ENCODE assay signal across 8 mouse cellular contexts in genomic region chr3:123235921-123236320, GRCm38 (mm10). TPM values are rescaled to one million over a fixed set of nuclear protein-coding genes. Genes with fewer than 3 reads are reported as not detected.
DNase-seq lines count a peak whose midpoint lies in the region; ATAC-seq and TF ChIP-seq lines count a peak whose summit lies in the region.
"Had no signal": no experiment of that assay in that cellular context is flagged by ENCODE, and none has a peak within 500 bp of the region (broad histone marks: within the 10 kb centered on the region; RNA-seq: fewer than 3 reads in every experiment).

Gene Synpo2, minus strand, starts transcription at chr3:123236149.

- TF ChIP-seq EP300 in heart, adult 2 months (IDR thresholded peaks at IDR 0.05; ENCODE audit: insufficient read depth, low read depth, low read length): no peak

- no peak for TF ChIP-seq CTCF in heart, adult 2 months (IDR thresholded peaks at IDR 0.05)
- TF ChIP-seq CTCF in spleen, adult 2 months (IDR thresholded peaks at IDR 0.05; ENCODE audit: extremely low read depth, insufficient read depth, insufficient read length, insufficient replicate concordance): no peak

- under 1% methylated on average over 20 of the region's 20 CpGs for WGBS in embryonic facial prominence, embryonic 13.5 days
- WGBS in heart, adult 2 months: 2% methylated on average over 20 of the region's 20 CpGs
- 2% methylated on average over 20 of the region's 20 CpGs for WGBS in limb, embryonic 12.5 days
- under 1% methylated on average over 20 of the region's 20 CpGs for WGBS in midbrain, embryonic 12.5 days
- WGBS in spleen, adult 2 months: 4% methylated on average over 20 of the region's 20 CpGs

- peak; percentile 60; the same call in 1 of the 2 replicates for ATAC-seq in embryonic facial prominence, embryonic 13.5 days (ENCODE audit: insufficient number of reproducible peaks, insufficient read depth, low FRiP score, low TSS enrichment, low read depth)
- ATAC-seq in limb, embryonic 12.5 days (ENCODE audit: insufficient number of reproducible peaks, insufficient read depth, low FRiP score, low TSS enrichment, low read depth): no peak; the same call in 1 of the 2 replicates
- peak; percentile 79 for ATAC-seq in midbrain, embryonic 12.5 days (ENCODE audit: low FRiP score, low read depth)

- TF ChIP-seq POLR2A in heart, adult 2 months (IDR thresholded peaks at IDR 0.05; ENCODE audit: insufficient read depth, low read depth, low read length): peak; percentile 85
- TF ChIP-seq POLR2A in spleen, adult 2 months (IDR thresholded peaks at IDR 0.05; ENCODE audit: low read depth, low read length): no peak

- no peak within 1 kb of the TSS for H3K27ac ChIP-seq in embryonic facial prominence, embryonic 13.5 days
- H3K27ac ChIP-seq in heart, adult 2 months: peak within 1 kb of the TSS; percentile 89
- no peak within 1 kb of the TSS for H3K27ac ChIP-seq in limb, embryonic 12.5 days
- H3K27ac ChIP-seq in midbrain, embryonic 12.5 days (replicated peaks): no peak within 1 kb of the TSS
- peak within 1 kb of the TSS; percentile 37; the same call in 1 of the 2 replicates for H3K27ac ChIP-seq in spleen, adult 2 months (ENCODE audit: insufficient read depth, low read length)
- H3K27ac ChIP-seq: macrophage had no signal

- H3K79me2 ChIP-seq in heart, adult 2 months (replicated peaks; ENCODE audit: control insufficient read depth, insufficient read depth, low read length): no peaks in the 10 kb centered on the region

- H3K9me3 ChIP-seq in embryonic facial prominence, embryonic 13.5 days: peaks cover 4% of the 10 kb centered on the region; the same call in 1 of the 2 replicates
- H3K9me3 ChIP-seq in limb, embryonic 12.5 days: peaks cover 4% of the 10 kb centered on the region; the same call in 1 of the 2 replicates
- H3K9me3 ChIP-seq in midbrain, embryonic 12.5 days: no peaks in the 10 kb centered on the region

- H3K4me1 ChIP-seq in embryonic facial prominence, embryonic 13.5 days: peaks cover 29% of the 10 kb centered on the region
- peaks cover 13% of the 10 kb centered on the region for H3K4me1 ChIP-seq in heart, adult 2 months (ENCODE audit: control insufficient read depth, insufficient read depth, low read length)
- peaks cover 12% of the 10 kb centered on the region for H3K4me1 ChIP-seq in limb, embryonic 12.5 days (replicated peaks)
- H3K4me1 ChIP-seq in midbrain, embryonic 12.5 days: peaks cover 12% of the 10 kb centered on the region
- H3K4me1 ChIP-seq in spleen, adult 2 months (ENCODE audit: control insufficient read depth, insufficient read depth, insufficient read length): no peaks in the 10 kb centered on the region

- H3K9ac ChIP-seq in embryonic facial prominence, embryonic 13.5 days: peak within 1 kb of the TSS; percentile 68
- H3K9ac ChIP-seq in heart, adult 2 months (ENCODE audit: low read depth, low read length): peak within 1 kb of the TSS; percentile 90
- H3K9ac ChIP-seq in limb, embryonic 12.5 days (replicated peaks): peak within 1 kb of the TSS; percentile 56
- H3K9ac ChIP-seq in midbrain, embryonic 12.5 days (replicated peaks): peak within 1 kb of the TSS; percentile 42; the same call in 1 of the 2 replicates

- intact Hi-C loops in heart, adult 2 months (cut with DNase I): loop anchor here (2.0 kb wide), 2 partner anchors 31 to 117 kb away; partner anchors contain the start of gene Sec24d

- peak within 1 kb of the TSS; percentile 80 for H3K4me2 ChIP-seq in embryonic facial prominence, embryonic 13.5 days
- H3K4me2 ChIP-seq in limb, embryonic 12.5 days: peak within 1 kb of the TSS; percentile 64
- peak within 1 kb of the TSS; percentile 82 for H3K4me2 ChIP-seq in midbrain, embryonic 12.5 days (replicated peaks)

- H3K36me3 ChIP-seq in embryonic facial prominence, embryonic 13.5 days: no peaks in the 10 kb centered on the region
- H3K36me3 ChIP-seq in heart, adult 2 months (ENCODE audit: control insufficient read depth, insufficient read depth, low read length): peaks cover 3% of the 10 kb centered on the region; the same call in 1 of the 2 replicates
- no peaks in the 10 kb centered on the region for H3K36me3 ChIP-seq in limb, embryonic 12.5 days
- H3K36me3 ChIP-seq in midbrain, embryonic 12.5 days: no peaks in the 10 kb centered on the region
- no peaks in the 10 kb centered on the region for H3K36me3 ChIP-seq in spleen, adult 2 months (ENCODE audit: control insufficient read depth, insufficient read depth, low read length)

- H3K27me3 ChIP-seq in embryonic facial prominence, embryonic 13.5 days: 0 out of 2 replicates have a peak, but pooled peaks cover 3% of the 10 kb centered on the region
- H3K27me3 ChIP-seq in heart, adult 2 months (ENCODE audit: control insufficient read depth, insufficient read depth, low read length): no peaks in the 10 kb centered on the region
- H3K27me3 ChIP-seq in limb, embryonic 12.5 days: peaks cover 13% of the 10 kb centered on the region
- H3K27me3 ChIP-seq in midbrain, embryonic 12.5 days: peaks cover 20% of the 10 kb centered on the region
- H3K27me3 ChIP-seq in spleen, adult 2 months (ENCODE audit: control insufficient read depth, insufficient read depth, low read length): 0 out of 2 replicates have a peak, but pooled peaks cover 3% of the 10 kb centered on the region

- DNase-seq in adrenal gland, postnatal 36 days: peak; percentile 83 to 89
- DNase-seq in heart, adult 2 months: peak; percentile 84 to 85
- DNase-seq in kidney, adult 18-20 months: peak; percentile 67
- peak in 1 of 2 experiments; percentile 24 for DNase-seq in spleen, adult 2 months (ENCODE audit: low read depth in 1 of 2, low spot score in 2 of 2)

- H3K4me3 ChIP-seq in embryonic facial prominence, embryonic 13.5 days: peak within 1 kb of the TSS; percentile 59
- peak within 1 kb of the TSS; percentile 63 for H3K4me3 ChIP-seq in heart, adult 2 months
- H3K4me3 ChIP-seq in limb, embryonic 12.5 days (replicated peaks): peak within 1 kb of the TSS; percentile 46
- H3K4me3 ChIP-seq in midbrain, embryonic 12.5 days: peak within 1 kb of the TSS; percentile 46
- peak within 1 kb of the TSS; percentile 34; the same call in 1 of the 2 replicates for H3K4me3 ChIP-seq in spleen, adult 2 months (ENCODE audit: extremely low read depth, insufficient read depth, insufficient read length)

RNA-seq across cellular contexts. Expression of gene Synpo2, which starts in this region (rescaled TPM):
- total RNA-seq in adrenal gland, postnatal 36 days (2021): 10 to 100 TPM in 1 of 2 experiments, 1 to 10 TPM in 1; 6.3 to 11.5 TPM
- polyA plus RNA-seq in embryonic facial prominence, embryonic 13.5 days (2015; fragmentation: Nextera tagmentation; extraction: Ambion mirVana): 5.6 and 7.2 TPM in 2 replicates
- total RNA-seq in heart, adult 2 months (2021): 10 to 100 TPM; 85.8 to 97.5 TPM
- polyA plus RNA-seq in heart, adult 2 months (2012; rRNA removed): 19.3 and 27.6 TPM in 2 replicates
- polyA plus RNA-seq in limb, embryonic 12.5 days (2016; fragmentation: Nextera tagmentation; extraction: Ambion mirVana): 5.3 and 6.8 TPM in 2 replicates
- polyA plus RNA-seq in midbrain, embryonic 12.5 days (2016; fragmentation: Nextera tagmentation; extraction: Ambion mirVana): 4.7 and 5.4 TPM in 2 replicates
- 6.8 and 7.8 TPM in 2 replicates for polyA plus RNA-seq in spleen, adult 2 months (2012; rRNA removed)

Comparison
In these comparisons a context has a peak if more than half of its experiments do, and no peak if none do; other contexts are left out.
1. RNA of gene Synpo2 (total RNA-seq): 85.8 to 97.5 TPM in heart, adult 2 months; 6.3 to 11.5 TPM in adrenal gland, postnatal 36 days; every median in the first group is over 4 times any median in the second.
2. H3K27ac ChIP-seq: peak in heart, adult 2 months (single experiment) and spleen, adult 2 months (single experiment); none in embryonic facial prominence, embryonic 13.5 days (single experiment), limb, embryonic 12.5 days (single experiment) and midbrain, embryonic 12.5 days (single experiment).
3. Peak in every context shown above with its lines, with median percentiles within 50 percentile points of each other: H3K4me2 ChIP-seq, H3K4me3 ChIP-seq and H3K9ac ChIP-seq.